In the genomic region with DNA sequence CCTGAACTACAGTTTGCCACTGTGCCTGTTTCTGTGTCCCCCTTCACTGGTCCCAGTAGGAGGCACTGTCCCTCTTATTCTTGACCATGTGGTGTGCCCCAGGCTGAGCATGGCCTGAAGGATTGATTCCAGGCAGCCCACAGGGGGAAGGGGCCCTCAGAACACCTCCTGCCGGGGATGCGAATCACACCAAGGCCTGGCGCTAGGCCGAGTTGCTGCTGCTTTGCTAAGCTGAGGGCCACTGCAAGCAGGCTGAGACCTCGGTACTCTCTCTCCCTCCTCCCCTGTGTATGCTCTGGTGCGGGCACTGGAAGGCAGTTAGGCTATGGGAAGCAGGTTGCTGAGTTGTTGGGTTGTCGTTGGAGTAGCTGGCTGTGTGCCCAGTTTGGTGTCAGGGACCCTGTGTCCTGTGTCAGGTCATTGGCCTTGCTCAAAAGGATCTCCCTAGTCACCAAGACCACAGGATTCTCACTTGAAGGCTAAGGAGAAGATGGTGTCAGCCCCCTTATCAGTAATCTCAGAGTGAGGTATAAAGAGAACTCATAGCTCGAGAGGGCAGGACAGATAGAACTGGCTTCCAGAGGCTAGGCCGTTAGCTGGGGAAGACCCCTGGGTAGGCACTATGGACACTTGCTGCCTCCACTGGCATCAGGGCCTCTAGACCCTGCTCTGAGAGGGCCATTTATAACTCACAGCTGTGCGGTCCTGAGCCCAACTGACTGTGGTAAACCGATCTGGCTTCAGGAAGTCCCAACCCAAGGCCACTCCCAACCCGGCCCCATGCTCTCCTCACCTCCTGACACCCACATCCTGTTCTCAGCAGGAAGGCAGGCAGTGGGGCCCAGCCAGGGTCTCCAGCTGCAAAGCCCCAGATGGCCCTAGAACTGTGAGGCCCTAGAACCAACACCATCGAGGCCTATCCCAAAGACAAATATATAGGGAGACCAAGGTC, we compare ENCODE assay signal across 8 mouse cellular contexts. TPM values are rescaled to one million over a fixed set of nuclear protein-coding genes. Genes with fewer than 3 reads are reported as not detected.
DNase-seq lines count a peak whose midpoint lies in the region; ATAC-seq and TF ChIP-seq lines count a peak whose summit lies in the region.

No protein-coding gene starts in this region.

- H3K9ac ChIP-seq in midbrain, embryonic 14.5 days (replicated peaks; ENCODE audit: low read length): no peak overlapping the region
- H3K9ac ChIP-seq in midbrain, embryonic 13.5 days (replicated peaks): no peak overlapping the region

- peak; percentile 4; the same call in 1 of the 2 replicates for TF ChIP-seq CTCF in brain, embryonic 14.5 days (IDR thresholded peaks at IDR 0.05; ENCODE audit: borderline replicate concordance, extremely low read depth, insufficient read depth, insufficient read length)

- peaks cover 13% of the 10 kb centered on the region; the same call in 1 of the 2 replicates for H3K36me3 ChIP-seq in midbrain, embryonic 14.5 days (ENCODE audit: control insufficient read depth, insufficient read depth, low read length)
- H3K36me3 ChIP-seq in midbrain, embryonic 13.5 days: peaks cover 7% of the 10 kb centered on the region; the same call in 1 of the 2 replicates
- peaks cover 61% of the 10 kb centered on the region for H3K36me3 ChIP-seq in megakaryocyte, embryonic 14.5 days (replicated peaks; ENCODE audit: low read length)

- WGBS in midbrain, embryonic 14.5 days: 65% methylated on average over 13 of the region's 13 CpGs
- WGBS in midbrain, embryonic 13.5 days: 74% methylated on average over 13 of the region's 13 CpGs

- peaks cover 66% of the 10 kb centered on the region for H3K4me1 ChIP-seq in midbrain, embryonic 14.5 days (ENCODE audit: control insufficient read depth, insufficient read depth, low read length)
- peaks cover 89% of the 10 kb centered on the region for H3K4me1 ChIP-seq in midbrain, embryonic 13.5 days (replicated peaks)
- peaks cover 100% of the 10 kb centered on the region for H3K4me1 ChIP-seq in megakaryocyte, embryonic 14.5 days

- no peak for ATAC-seq in midbrain, embryonic 14.5 days (ENCODE audit: low FRiP score, low TSS enrichment)
- ATAC-seq in midbrain, embryonic 13.5 days: no peak

- TF ChIP-seq POLR2A in brain, embryonic 14.5 days (IDR thresholded peaks at IDR 0.05; ENCODE audit: borderline replicate concordance, extremely low read depth, insufficient read depth, insufficient read length, poor library complexity, severe bottlenecking): no peak

- no peak overlapping the region for H3K4me3 ChIP-seq in midbrain, embryonic 14.5 days (replicated peaks; ENCODE audit: low read depth, low read length)
- no peak overlapping the region for H3K4me3 ChIP-seq in midbrain, embryonic 13.5 days (replicated peaks)
- peak overlapping the region; percentile 87 for H3K4me3 ChIP-seq in megakaryocyte, embryonic 14.5 days (replicated peaks)

- no peaks in the 10 kb centered on the region for H3K27me3 ChIP-seq in midbrain, embryonic 14.5 days (ENCODE audit: control insufficient read depth, insufficient read depth, low read length)
- H3K27me3 ChIP-seq in midbrain, embryonic 13.5 days: no peaks in the 10 kb centered on the region
- H3K27me3 ChIP-seq in megakaryocyte, embryonic 14.5 days (replicated peaks): no peaks in the 10 kb centered on the region

- no peaks in the 10 kb centered on the region for H3K9me3 ChIP-seq in midbrain, embryonic 14.5 days (ENCODE audit: control insufficient read depth, low read length)
- no peaks in the 10 kb centered on the region for H3K9me3 ChIP-seq in midbrain, embryonic 13.5 days
- no peaks in the 10 kb centered on the region for H3K9me3 ChIP-seq in megakaryocyte, embryonic 14.5 days

- H3K4me2 ChIP-seq in midbrain, embryonic 14.5 days (ENCODE audit: low read length): no peak overlapping the region
- H3K4me2 ChIP-seq in midbrain, embryonic 13.5 days (replicated peaks): no peak overlapping the region

- DNase-seq in midbrain, embryonic 14.5 days: no peak
- no peak for DNase-seq in brain, embryonic 14.5 days (ENCODE audit: low read depth)
- peak; percentile 60 to 85 for DNase-seq in heart, adult 9 months (ENCODE audit: low spot score in 2 of 2)
- peak; percentile 69 for DNase-seq in kidney, postnatal 14 days
- DNase-seq in thymus, postnatal 36 days: peak; percentile 84 to 92
- no peak for DNase-seq in layer of hippocampus, postnatal 36 days

- peak overlapping the region; percentile 32; the same call in 1 of the 2 replicates for H3K27ac ChIP-seq in midbrain, embryonic 14.5 days (replicated peaks; ENCODE audit: low read depth, low read length)
- no peak overlapping the region for H3K27ac ChIP-seq in midbrain, embryonic 13.5 days

RNA-seq across cellular contexts. Expression of a gene that starts 57.9 kb away (rescaled TPM):
- polyA plus RNA-seq in midbrain, embryonic 14.5 days (2014; fragmentation: Nextera tagmentation; extraction: Ambion mirVana): 73.1 and 91.0 TPM in 2 replicates
- 68.8 and 80.3 TPM in 2 replicates for polyA plus RNA-seq in midbrain, embryonic 13.5 days (2015; fragmentation: Nextera tagmentation; extraction: Ambion mirVana)
- polyA plus RNA-seq in brain, embryonic 14.5 days (2012; rRNA removed): 55.4 and 141 TPM in 2 replicates
- 18.1 and 54.1 TPM in 2 replicates for polyA plus RNA-seq in megakaryocyte, embryonic 14.5 days (2012; ENCODE audit: insufficient read depth, low replicate concordance)
- 10 to 100 TPM; 88.1 to 94.5 TPM for total RNA-seq in layer of hippocampus, postnatal 36 days (2021)

Comparison
In these comparisons a context has a peak if more than half of its experiments do, and no peak if none do; other contexts are left out.
1. DNase-seq: peak in heart, adult 9 months (2 of 2), kidney, postnatal 14 days (single experiment) and thymus, postnatal 36 days (2 of 2); none in midbrain, embryonic 14.5 days (single experiment), brain, embryonic 14.5 days (single experiment) and layer of hippocampus, postnatal 36 days (0 of 2).